Mouse (Mus musculus): ENCODE measurements around the gene Dlg5. TPM values are rescaled to one million over a fixed set of nuclear protein-coding genes. Genes with fewer than 3 reads are reported as not detected.

Gene Dlg5
- polyA plus RNA-seq, 1 experiment: 8.7 TPM

DNA sequence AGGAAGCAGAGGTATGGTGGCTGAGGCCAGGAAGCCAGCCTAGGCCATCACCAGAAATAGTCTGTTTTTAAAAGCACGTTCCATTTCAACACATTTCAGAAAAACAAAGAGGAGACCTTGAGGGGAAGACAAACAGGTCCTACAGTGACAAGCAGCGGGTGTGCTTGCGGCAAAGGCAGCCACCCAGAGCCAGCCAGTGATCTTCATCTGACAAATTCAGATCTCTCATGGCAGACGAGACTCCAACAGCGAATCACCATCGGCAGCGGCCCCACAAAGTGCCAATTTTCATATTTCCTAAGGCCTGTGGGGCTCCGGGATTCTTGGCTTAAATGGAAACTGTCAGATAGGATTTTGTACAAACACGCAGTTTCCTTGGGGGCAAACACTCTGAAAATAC is 31.3 kb downstream of the Dlg5 start:
- Histone ChIP-seq H3K4me1 (replicated peaks; ENCODE audit: control insufficient read depth, insufficient read depth, low read length) (no peaks in the 10 kb centered on the region), H3K27me3 (ENCODE audit: control insufficient read depth, insufficient read depth, low read length) (no peaks in the 10 kb centered on the region), H3K4me3 (ENCODE audit: control insufficient read depth, insufficient read depth, low read length) (no peak overlapping the region), H3K36me3 (ENCODE audit: control insufficient read depth, insufficient read depth, low read length) (no peaks in the 10 kb centered on the region), H3K27ac (ENCODE audit: control insufficient read depth, insufficient read depth, low read length) (no peak overlapping the region)
- 79% methylated on average over 9 of the region's 9 CpGs for WGBS
- no peak for TF ChIP-seq CTCF (IDR thresholded peaks at IDR 0.05; ENCODE audit: borderline replicate concordance, control insufficient read depth, extremely low read depth, insufficient read depth, low read length, poor library complexity)
- no peak for TF ChIP-seq POLR2A (IDR thresholded peaks at IDR 0.05; ENCODE audit: control insufficient read depth, extremely low read depth, insufficient read depth, low read length, poor library complexity)
- no peak for DNase-seq

DNA sequence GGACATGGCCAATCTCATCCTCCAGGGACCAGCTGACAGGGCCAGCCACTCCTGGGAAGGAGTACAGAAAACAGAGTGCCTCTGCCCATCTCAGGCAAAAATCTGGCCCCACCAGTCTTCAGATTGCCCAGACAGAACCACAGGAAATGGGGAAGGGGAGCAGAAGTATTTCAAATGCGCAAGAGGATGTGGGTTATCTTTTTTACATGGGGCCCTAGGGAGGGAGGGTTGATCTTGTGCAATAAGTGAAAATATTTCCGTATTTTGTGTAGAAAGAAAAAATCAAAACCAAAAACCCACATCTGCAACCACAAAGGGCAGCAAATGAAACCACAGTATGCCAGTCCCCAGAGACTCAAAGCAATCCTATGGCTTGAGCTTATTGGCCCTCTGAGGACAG is 32.4 kb downstream of the Dlg5 start:
- no peaks in the 10 kb centered on the region for H3K27me3 ChIP-seq (ENCODE audit: control insufficient read depth, insufficient read depth, low read length)
- H3K27ac ChIP-seq (ENCODE audit: control insufficient read depth, insufficient read depth, low read length): no peak overlapping the region
- H3K4me3 ChIP-seq (ENCODE audit: control insufficient read depth, insufficient read depth, low read length): no peak overlapping the region
- H3K4me1 ChIP-seq (replicated peaks; ENCODE audit: control insufficient read depth, insufficient read depth, low read length): no peaks in the 10 kb centered on the region
- TF ChIP-seq CTCF (IDR thresholded peaks at IDR 0.05; ENCODE audit: borderline replicate concordance, control insufficient read depth, extremely low read depth, insufficient read depth, low read length, poor library complexity): no peak
- TF ChIP-seq POLR2A (IDR thresholded peaks at IDR 0.05; ENCODE audit: control insufficient read depth, extremely low read depth, insufficient read depth, low read length, poor library complexity): no peak
- H3K36me3 ChIP-seq (ENCODE audit: control insufficient read depth, insufficient read depth, low read length): no peaks in the 10 kb centered on the region
- 6% methylated on average over 2 of the region's 2 CpGs for WGBS
- DNase-seq: no peak

- Histone ChIP-seq H3K36me3 (ENCODE audit: control insufficient read depth, insufficient read depth, low read length) (no peaks in the 10 kb centered on the region), H3K27me3 (ENCODE audit: control insufficient read depth, insufficient read depth, low read length) (no peaks in the 10 kb centered on the region), H3K27ac (ENCODE audit: control insufficient read depth, insufficient read depth, low read length) (no peak overlapping the region), H3K4me3 (ENCODE audit: control insufficient read depth, insufficient read depth, low read length) (no peak overlapping the region), H3K4me1 (replicated peaks; ENCODE audit: control insufficient read depth, insufficient read depth, low read length) (no peaks in the 10 kb centered on the region)
- TF ChIP-seq POLR2A (IDR thresholded peaks at IDR 0.05; ENCODE audit: control insufficient read depth, extremely low read depth, insufficient read depth, low read length, poor library complexity): no peak
- TF ChIP-seq CTCF (IDR thresholded peaks at IDR 0.05; ENCODE audit: borderline replicate concordance, control insufficient read depth, extremely low read depth, insufficient read depth, low read length, poor library complexity): no peak
- 61% methylated on average over 5 of the region's 5 CpGs for WGBS
- DNase-seq: no peak
Measured at GRCm38 (mm10) chr14:24212861-24213260, 32.9 kb downstream of the Dlg5 start.

GRCm38 (mm10) chr14:24207360-24207752 is 38.4 kb downstream of the Dlg5 start:
- WGBS: 51% methylated on average over 13 of the region's 13 CpGs
- TF ChIP-seq CTCF (IDR thresholded peaks at IDR 0.05; ENCODE audit: borderline replicate concordance, control insufficient read depth, extremely low read depth, insufficient read depth, low read length, poor library complexity): no peak
- TF ChIP-seq POLR2A (IDR thresholded peaks at IDR 0.05; ENCODE audit: control insufficient read depth, extremely low read depth, insufficient read depth, low read length, poor library complexity): no peak
- no peaks in the 10 kb centered on the region for H3K27me3 ChIP-seq (ENCODE audit: control insufficient read depth, insufficient read depth, low read length)

GRCm38 (mm10) chr14:24206736-24207359 is 38.9 kb downstream of the Dlg5 start:
- WGBS: 47% methylated on average over 12 of the region's 12 CpGs
- Histone ChIP-seq H3K27me3 (ENCODE audit: control insufficient read depth, insufficient read depth, low read length) (no peaks in the 10 kb centered on the region), H3K36me3 (ENCODE audit: control insufficient read depth, insufficient read depth, low read length) (no peaks in the 10 kb centered on the region), H3K4me1 (replicated peaks; ENCODE audit: control insufficient read depth, insufficient read depth, low read length) (no peaks in the 10 kb centered on the region), H3K27ac (ENCODE audit: control insufficient read depth, insufficient read depth, low read length) (no peak overlapping the region), H3K4me3 (ENCODE audit: control insufficient read depth, insufficient read depth, low read length) (no peak overlapping the region)
- DNase-seq: no peak
- TF ChIP-seq POLR2A (IDR thresholded peaks at IDR 0.05; ENCODE audit: control insufficient read depth, extremely low read depth, insufficient read depth, low read length, poor library complexity) (no peak), CTCF (IDR thresholded peaks at IDR 0.05; ENCODE audit: borderline replicate concordance, control insufficient read depth, extremely low read depth, insufficient read depth, low read length, poor library complexity) (no peak)

More at GRCm38 (mm10) chr14:24207360-24207752, 38.4 kb downstream of the Dlg5 start:
- H3K27ac ChIP-seq (ENCODE audit: control insufficient read depth, insufficient read depth, low read length): no peak overlapping the region
- no peak overlapping the region for H3K4me3 ChIP-seq (ENCODE audit: control insufficient read depth, insufficient read depth, low read length)
- H3K4me1 ChIP-seq (replicated peaks; ENCODE audit: control insufficient read depth, insufficient read depth, low read length): no peaks in the 10 kb centered on the region
- H3K36me3 ChIP-seq (ENCODE audit: control insufficient read depth, insufficient read depth, low read length): no peaks in the 10 kb centered on the region
- DNase-seq: no peak

DNA sequence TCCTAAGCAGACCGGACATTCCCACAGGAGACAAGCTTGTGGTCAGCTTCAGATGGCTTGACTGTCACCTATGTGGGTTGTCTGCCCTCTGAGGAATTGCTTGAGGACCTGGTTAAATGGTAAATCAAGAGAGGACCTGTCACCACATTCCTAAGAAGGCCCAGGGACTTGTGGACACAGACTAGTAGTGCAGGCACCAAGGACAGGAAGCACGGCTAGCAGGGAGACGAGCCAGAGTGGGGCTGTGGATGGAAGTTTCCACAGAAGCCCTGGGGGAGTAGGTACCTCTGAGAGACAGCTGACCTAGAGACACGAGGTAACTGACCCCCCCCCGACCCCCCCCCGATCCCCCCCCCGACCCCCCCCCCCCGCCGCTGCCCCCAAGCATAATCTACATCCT is 39.4 kb downstream of the Dlg5 start:
- Histone ChIP-seq H3K27ac (ENCODE audit: control insufficient read depth, insufficient read depth, low read length) (no peak overlapping the region), H3K36me3 (ENCODE audit: control insufficient read depth, insufficient read depth, low read length) (no peaks in the 10 kb centered on the region), H3K27me3 (ENCODE audit: control insufficient read depth, insufficient read depth, low read length) (no peaks in the 10 kb centered on the region), H3K4me3 (ENCODE audit: control insufficient read depth, insufficient read depth, low read length) (no peak overlapping the region), H3K4me1 (replicated peaks; ENCODE audit: control insufficient read depth, insufficient read depth, low read length) (no peaks in the 10 kb centered on the region)
- WGBS: 21% methylated on average over 8 of the region's 9 CpGs
- DNase-seq: no peak
- TF ChIP-seq POLR2A (IDR thresholded peaks at IDR 0.05; ENCODE audit: control insufficient read depth, extremely low read depth, insufficient read depth, low read length, poor library complexity) (no peak), CTCF (IDR thresholded peaks at IDR 0.05; ENCODE audit: borderline replicate concordance, control insufficient read depth, extremely low read depth, insufficient read depth, low read length, poor library complexity) (no peak)
